11 mouse cellular contexts compared by ENCODE assay signal in the genomic region with DNA sequence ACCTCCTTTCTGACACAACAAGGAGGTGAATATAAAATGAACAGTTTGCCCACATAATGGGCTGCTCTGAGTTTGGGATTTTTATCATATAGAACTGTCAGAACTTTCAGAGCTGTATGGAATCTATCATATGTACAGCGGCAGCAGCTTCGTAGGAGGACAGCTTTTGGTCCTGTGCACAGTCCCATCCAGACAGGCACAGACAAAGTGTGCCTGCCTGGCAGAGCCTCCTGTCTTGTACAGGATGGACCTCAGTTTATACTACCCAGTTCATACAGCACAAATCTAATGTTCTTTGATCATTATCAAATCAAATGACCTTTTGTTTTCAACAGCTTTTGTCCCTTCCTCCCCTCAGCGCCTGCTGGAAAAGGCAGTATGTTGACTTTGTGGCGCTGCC.
DNase-seq lines count a peak whose midpoint lies in the region; ATAC-seq lines count a peak whose summit lies in the region.
"Had no signal": no experiment of that assay in that cellular context is flagged by ENCODE, and none has a peak within 500 bp of the region (broad histone marks: within the 10 kb centered on the region; RNA-seq: fewer than 3 reads in every experiment).

No protein-coding gene starts in this region.

- no peaks in the 10 kb centered on the region for H3K9me3 ChIP-seq in heart, embryonic 13.5 days
- no peaks in the 10 kb centered on the region for H3K9me3 ChIP-seq in lung, embryonic 15.5 days
- no peaks in the 10 kb centered on the region for H3K9me3 ChIP-seq in forebrain, embryonic 16.5 days (ENCODE audit: control insufficient read depth, low read length)
- no peaks in the 10 kb centered on the region for H3K9me3 ChIP-seq in neural tube, embryonic 12.5 days
- H3K9me3 ChIP-seq: intestine, embryonic 15.5 days; stomach, embryonic 15.5 days had no signal

- H3K36me3 ChIP-seq in heart, embryonic 13.5 days: peaks cover 4% of the 10 kb centered on the region; the same call in 1 of the 2 replicates
- no peaks in the 10 kb centered on the region for H3K36me3 ChIP-seq in lung, embryonic 15.5 days
- H3K36me3 ChIP-seq in forebrain, embryonic 16.5 days (ENCODE audit: control insufficient read depth, insufficient read depth): no peaks in the 10 kb centered on the region
- no peaks in the 10 kb centered on the region for H3K36me3 ChIP-seq in neural tube, embryonic 12.5 days
- H3K36me3 ChIP-seq: intestine, embryonic 15.5 days; stomach, embryonic 15.5 days had no signal

- H3K4me3 ChIP-seq in heart, embryonic 13.5 days: no peak overlapping the region
- H3K4me3 ChIP-seq in lung, embryonic 15.5 days: no peak overlapping the region
- no peak overlapping the region for H3K4me3 ChIP-seq in forebrain, embryonic 16.5 days (replicated peaks; ENCODE audit: low read length)
- no peak overlapping the region for H3K4me3 ChIP-seq in neural tube, embryonic 12.5 days
- H3K4me3 ChIP-seq: intestine, embryonic 15.5 days; stomach, embryonic 15.5 days had no signal

- 61% methylated on average over 4 of the region's 4 CpGs for WGBS in heart, embryonic 13.5 days
- 36% methylated on average over 4 of the region's 4 CpGs for WGBS in lung, embryonic 15.5 days
- WGBS in forebrain, embryonic 16.5 days: 57% methylated on average over 4 of the region's 4 CpGs
- WGBS in neural tube, embryonic 12.5 days: 51% methylated on average over 4 of the region's 4 CpGs

- H3K27me3 ChIP-seq in heart, embryonic 13.5 days (replicated peaks): no peaks in the 10 kb centered on the region
- H3K27me3 ChIP-seq in lung, embryonic 15.5 days: no peaks in the 10 kb centered on the region
- H3K27me3 ChIP-seq in forebrain, embryonic 16.5 days (replicated peaks; ENCODE audit: control insufficient read depth, insufficient read depth, low read length): no peaks in the 10 kb centered on the region
- H3K27me3 ChIP-seq in neural tube, embryonic 12.5 days (replicated peaks): no peaks in the 10 kb centered on the region
- H3K27me3 ChIP-seq: intestine, embryonic 15.5 days; stomach, embryonic 15.5 days had no signal

- H3K9ac ChIP-seq in heart, embryonic 13.5 days: peak overlapping the region; percentile 2; the same call in 1 of the 2 replicates
- H3K9ac ChIP-seq in lung, embryonic 15.5 days: no peak overlapping the region
- peak overlapping the region; percentile 9; the same call in 1 of the 2 replicates for H3K9ac ChIP-seq in forebrain, embryonic 16.5 days (replicated peaks; ENCODE audit: low read depth, low read length)
- 0 out of 2 replicates have a peak overlapping the region, but pooled peaks have one; percentile 5 for H3K9ac ChIP-seq in neural tube, embryonic 12.5 days
- H3K9ac ChIP-seq: intestine, embryonic 15.5 days; stomach, embryonic 15.5 days had no signal

- peak overlapping the region; percentile 43 for H3K4me2 ChIP-seq in heart, embryonic 13.5 days
- no peak overlapping the region; the same call in 1 of the 2 replicates for H3K4me2 ChIP-seq in lung, embryonic 15.5 days
- no peak overlapping the region; the same call in 1 of the 2 replicates for H3K4me2 ChIP-seq in forebrain, embryonic 16.5 days (ENCODE audit: low read length)
- peak overlapping the region; percentile 20; the same call in 1 of the 2 replicates for H3K4me2 ChIP-seq in neural tube, embryonic 12.5 days (replicated peaks)
- H3K4me2 ChIP-seq: intestine, embryonic 15.5 days; stomach, embryonic 15.5 days had no signal

- ATAC-seq in heart, embryonic 13.5 days (ENCODE audit: extremely low read depth, insufficient number of reproducible peaks, low FRiP score, low TSS enrichment): no peak
- peak; percentile 39; the same call in 1 of the 2 replicates for ATAC-seq in lung, embryonic 15.5 days (ENCODE audit: borderline replicate concordance, extremely low read depth, low FRiP score, low TSS enrichment)
- ATAC-seq in forebrain, embryonic 16.5 days: peak; percentile 56; the same call in 1 of the 2 replicates
- peak; percentile 45; the same call in 1 of the 2 replicates for ATAC-seq in neural tube, embryonic 12.5 days (ENCODE audit: low FRiP score, low read depth)
- ATAC-seq: intestine, embryonic 15.5 days had no signal

- no peak for DNase-seq in heart, adult 9 months (ENCODE audit: low spot score in 2 of 2)
- no peak for DNase-seq in lung, adult 18-20 months
- no peak for DNase-seq in adrenal gland, adult 2 months
- DNase-seq: liver; thymus, postnatal 14 days had no signal

- H3K4me1 ChIP-seq in heart, embryonic 13.5 days: peaks cover 28% of the 10 kb centered on the region
- H3K4me1 ChIP-seq in lung, embryonic 15.5 days: peaks cover 13% of the 10 kb centered on the region
- peaks cover 21% of the 10 kb centered on the region for H3K4me1 ChIP-seq in forebrain, embryonic 16.5 days (replicated peaks; ENCODE audit: control insufficient read depth, insufficient read depth, low read length)
- peaks cover 25% of the 10 kb centered on the region for H3K4me1 ChIP-seq in neural tube, embryonic 12.5 days
- H3K4me1 ChIP-seq: intestine, embryonic 15.5 days; stomach, embryonic 15.5 days had no signal

- peak overlapping the region; percentile 33 for H3K27ac ChIP-seq in heart, embryonic 13.5 days (replicated peaks)
- no peak overlapping the region for H3K27ac ChIP-seq in lung, embryonic 15.5 days
- peak overlapping the region; percentile 65 for H3K27ac ChIP-seq in forebrain, embryonic 16.5 days (ENCODE audit: low read length)
- H3K27ac ChIP-seq in neural tube, embryonic 12.5 days: peak overlapping the region; percentile 42; the same call in 1 of the 2 replicates
- H3K27ac ChIP-seq: intestine, embryonic 15.5 days; stomach, embryonic 15.5 days had no signal

Comparison
In these comparisons a context has a peak if more than half of its experiments do, and no peak if none do; other contexts are left out.
1. H3K4me2 ChIP-seq: peak in heart, embryonic 13.5 days (single experiment) and neural tube, embryonic 12.5 days (single experiment); none in lung, embryonic 15.5 days (single experiment) and forebrain, embryonic 16.5 days (single experiment).